Mouse (Mus musculus): ENCODE measurements around the gene Gm5935. TPM values are rescaled to one million over a fixed set of nuclear protein-coding genes. Genes with fewer than 3 reads are reported as not detected.
"Not testable (repeated sequence)": the region's sequence is repeated elsewhere in the genome, so short reads cannot be mapped to it uniquely, and the experiment has no call there.

Gm5935 gene
- not detected in 2 replicates for polyA plus RNA-seq (2016; fragmentation: Nextera tagmentation; extraction: Ambion mirVana)

DNA sequence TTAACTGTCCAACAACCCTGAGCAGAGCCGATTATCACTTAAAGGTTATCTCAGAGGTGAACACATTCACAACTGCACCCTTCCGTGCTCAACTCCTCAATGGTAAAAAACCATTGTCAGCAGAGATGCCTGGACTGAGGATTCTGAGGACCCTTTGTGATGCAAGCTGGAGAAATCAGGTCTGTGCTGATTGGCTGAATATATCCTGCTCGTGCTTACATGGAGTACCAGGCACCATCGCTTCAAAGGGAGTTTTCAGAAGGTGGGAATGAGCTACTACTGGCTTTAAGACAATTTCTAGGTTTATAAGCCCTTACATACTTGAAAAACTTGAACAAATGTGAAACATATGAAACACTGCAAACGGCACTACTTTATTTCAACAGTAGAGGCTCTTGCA is at the start of gene Gm5935:
Gene Gm5935, minus strand, starts transcription at position 101 of the 400 bp plus-strand sequence.
- H3K36me3 ChIP-seq; H3K27ac ChIP-seq (replicated peaks); H3K9me3 ChIP-seq (replicated peaks); H3K27me3 ChIP-seq (ENCODE audit: low read depth, poor library complexity, severe bottlenecking); H3K4me3 ChIP-seq; H3K4me1 ChIP-seq; DNase-seq (ENCODE audit: low spot score): not testable (repeated sequence)
- WGBS, result 86% methylated on average over 5 of the region's 5 CpGs

Other genes with a start within 250 kb of the Gm5935 start
- gene Gm4297, start 200.3 kb downstream of the Gm5935 start, polyA plus RNA-seq (2016; fragmentation: Nextera tagmentation; extraction: Ambion mirVana), result not detected in 2 replicates

Measured in midbrain, embryonic 10.5 days (tissue).